Mouse (Mus musculus) MEL (cell line): ENCODE results near the gene Ttbk2. TPM values are rescaled to one million over a fixed set of nuclear protein-coding genes. Genes with fewer than 3 reads are reported as not detected.

ENCODE experiments used
- DNase-seq: peaks from one replicate; pipeline ENCODE4 v3.0.0; 2011; ENCODE audit warnings: low read depth, low spot score
- H3K27ac ChIP-seq: 2 replicates; pipeline ENCODE4 v1.5.1; 2012; ENCODE audit warnings: low read depth, mild to moderate bottlenecking, control low read depth, low read length, moderate library complexity; ENCODE audit not compliant: control insufficient read depth
- H3K27me3 ChIP-seq, 2 experiments: fragments of 150-350 bp in 1 of 2; sonication (generic) in 1 of 2; 2 replicates each; pipeline ENCODE4 v1.6.1; 2012; ENCODE audit warnings: low read length in 2 of 2, mild to moderate bottlenecking in 2 of 2, improper control_type of control experiment in 1 of 2, moderate library complexity in 1 of 2; ENCODE audit not compliant: insufficient read depth in 2 of 2, control insufficient read depth in 1 of 2
- H3K36me3 ChIP-seq, 2 experiments: 2 replicates each; pipeline ENCODE4 v1.6.1; 2012 to 2014; ENCODE audit warnings: low read length in 2 of 2, improper control_type of control experiment in 1 of 2, inconsistent platforms in 1 of 2, mild to moderate bottlenecking in 1 of 2; ENCODE audit not compliant: insufficient read depth in 2 of 2, control insufficient read depth in 1 of 2
- H3K4me1 ChIP-seq, 2 experiments: fragments of 150-350 bp in 1 of 2; sonication (generic) in 1 of 2; 2 replicates each; pipeline ENCODE4 v1.6.1; 2012; ENCODE audit warnings: low read length in 2 of 2, improper control_type of control experiment in 1 of 2, mild to moderate bottlenecking in 1 of 2; ENCODE audit not compliant: insufficient read depth in 2 of 2, control insufficient read depth in 1 of 2
- H3K4me3 ChIP-seq, 2 experiments: fragments of 150-350 bp in 1 of 2; sonication (generic) in 1 of 2; 2 replicates each; pipeline ENCODE4 v1.5.1; 2012; ENCODE audit warnings: low read depth in 2 of 2, low read length in 2 of 2, mild to moderate bottlenecking in 2 of 2, moderate library complexity in 2 of 2, control low read depth in 1 of 2, improper control_type of control experiment in 1 of 2; ENCODE audit not compliant: control insufficient read depth in 1 of 2, insufficient read depth in 1 of 2
- H3K79me2 ChIP-seq: 2 replicates; pipeline ENCODE4 v1.6.1; 2012; ENCODE audit warnings: mild to moderate bottlenecking, low read length, moderate library complexity; ENCODE audit not compliant: control insufficient read depth, poor library complexity, insufficient read depth
- H3K9ac ChIP-seq: 2 replicates; pipeline ENCODE4 v1.6.1; 2012; ENCODE audit warnings: low read depth, mild to moderate bottlenecking, control low read depth, low read length, moderate library complexity; ENCODE audit not compliant: control insufficient read depth, poor library complexity, severe bottlenecking
- H3K9me3 ChIP-seq: fragments of 150-350 bp; sonication (generic); replicated peaks from 2 replicates; pipeline ENCODE4 v1.6.1; 2012; ENCODE audit warnings: mild to moderate bottlenecking, low read length, improper control_type of control experiment, moderate library complexity; ENCODE audit not compliant: insufficient read depth
- GATA1 ChIP-seq: IDR thresholded peaks from 2 replicates; pipeline ENCODE4 v1.6.1; 2011; ENCODE audit warnings: low read depth, low read length, improper control_type of control experiment
- JUND ChIP-seq: IDR thresholded peaks from 2 replicates; pipeline ENCODE4 v1.6.1; 2011; ENCODE audit warnings: low read depth, mild to moderate bottlenecking, improper control_type of control experiment, low read length
- MAFK ChIP-seq: IDR thresholded peaks from 2 replicates; pipeline ENCODE4 v1.6.1; 2011; ENCODE audit warnings: low read depth, mild to moderate bottlenecking, low read length, improper control_type of control experiment, borderline replicate concordance
- MYC ChIP-seq: IDR thresholded peaks from 2 replicates; pipeline ENCODE4 v1.6.1; 2011; ENCODE audit warnings: low read depth, mild to moderate bottlenecking, low read length, improper control_type of control experiment, moderate library complexity
- NELFE ChIP-seq: IDR thresholded peaks from 2 replicates; pipeline ENCODE4 v1.6.1; 2011; ENCODE audit warnings: low read depth, low read length, improper control_type of control experiment
- NRF1 ChIP-seq: IDR thresholded peaks from 2 replicates; pipeline ENCODE4 v1.6.1; 2014; ENCODE audit warnings: low read depth, mild to moderate bottlenecking, inconsistent platforms, low read length, improper control_type of control experiment, moderate library complexity; ENCODE audit not compliant: poor library complexity, insufficient read depth, severe bottlenecking
- POLR2A ChIP-seq, 2 experiments: IDR thresholded peaks; 2 replicates each; pipeline ENCODE4 v1.6.1; 2011 to 2012; ENCODE audit warnings: low read length in 2 of 2, mild to moderate bottlenecking in 2 of 2, control low read depth in 1 of 2, improper control_type of control experiment in 1 of 2, low read depth in 1 of 2, moderate library complexity in 1 of 2; ENCODE audit not compliant: control insufficient read depth in 1 of 2, insufficient read depth in 1 of 2, poor library complexity in 1 of 2
- POLR2AphosphoS5 ChIP-seq: IDR thresholded peaks from 2 replicates; pipeline ENCODE4 v1.6.1; 2012; ENCODE audit warnings: low read depth, borderline replicate concordance, mild to moderate bottlenecking, inconsistent platforms, low read length, moderate library complexity, mixed read lengths
- SIN3A ChIP-seq: IDR thresholded peaks from 2 replicates; pipeline ENCODE4 v1.6.1; 2012; ENCODE audit warnings: low read length, improper control_type of control experiment, inconsistent platforms
- TCF12 ChIP-seq: IDR thresholded peaks from 2 replicates; pipeline ENCODE4 v1.6.1; 2014; ENCODE audit warnings: low read depth, mild to moderate bottlenecking, inconsistent platforms, low read length, improper control_type of control experiment, moderate library complexity
- ZMIZ1 ChIP-seq: IDR thresholded peaks from 2 replicates; pipeline ENCODE4 v1.6.1; 2012; ENCODE audit warnings: low read depth, mild to moderate bottlenecking, inconsistent platforms, low read length, improper control_type of control experiment, moderate library complexity
- polyA plus RNA-seq, 2 experiments: library from polyadenylated mRNA; stranded (reverse) in 1 of 2; unstranded in 1 of 2; fragments of >175 nt in 1 of 2; fragments of >200 nt in 1 of 2; gene quantifications; 2 replicates each; pipeline versions ENCODE4 v1.2.1 to v1.2.4; 2012; ENCODE audit warnings: low replicate concordance in 2 of 2, low read depth in 1 of 2; ENCODE audit not compliant: insufficient read length in 2 of 2, insufficient read depth in 1 of 2, missing spikeins in 1 of 2
- total RNA-seq: library from RNA; depleted of rRNA; stranded (reverse); fragments of 300-350 nt; gene quantifications from 2 replicates; pipeline ENCODE4 v1.2.3, GENCODE M21; 2012

The Ttbk2 gene
- total and polyA plus RNA-seq, 3 experiments = 2.1 to 3.0 TPM; not detected in 1

GRCm38 (mm10) chr2:120849449-120850423, 668 bp downstream of the Ttbk2 start, which contains the start of gene Cdan1:
TSS of gene Cdan1 (minus strand) at chr2:120850128.
- Histone ChIP-seq H3K36me3 (peaks cover 0 to 12% of the 10 kb centered on the region in 2 experiments; a peak in 2 of 4 replicates), H3K79me2 (peaks cover 5% of the 10 kb centered on the region), H3K9me3 (no peaks in the 10 kb centered on the region), H3K4me1 (peaks cover 8 to 16% of the 10 kb centered on the region in 2 experiments; a peak in 3 of 4 replicates), H3K27ac (peak within 1 kb of the TSS; percentile 30), H3K27me3 (no peaks in the 10 kb centered on the region), H3K4me3 (peak within 1 kb of the TSS; percentile 95 to 99), H3K9ac (peak within 1 kb of the TSS; percentile 80)
- peak; percentile 75 for DNase-seq
- TF ChIP-seq ZMIZ1 = peak; percentile 4; the same call in 1 of the 2 replicates
- peak; percentile 23; the same call in 1 of the 2 replicates for TF ChIP-seq NELFE
- TF ChIP-seq JUND = no peak
- no peak for TF ChIP-seq MYC
- TF ChIP-seq POLR2AphosphoS5 = no peak
- TF ChIP-seq POLR2A (IDR thresholded peaks at IDR 0.05; ENCODE audit: control insufficient read depth in 1 of 2, insufficient read depth in 1 of 2, low read depth in 1 of 2, low read length in 2 of 2, poor library complexity in 1 of 2) = peak; percentile 38 to 87; a peak in 3 of 4 replicates

GRCm38 (mm10) chr2:120845280-120845679, 5.1 kb downstream of the Ttbk2 start:
- Histone ChIP-seq H3K9me3 (no peaks in the 10 kb centered on the region), H3K4me3 (no peak overlapping the region), H3K27me3 (no peaks in the 10 kb centered on the region), H3K4me1 (peaks cover 4 to 20% of the 10 kb centered on the region in 2 experiments), H3K9ac (no peak overlapping the region), H3K27ac (no peak overlapping the region), H3K79me2 (peaks cover 5% of the 10 kb centered on the region), H3K36me3 (peaks cover 0 to 21% of the 10 kb centered on the region in 2 experiments; a peak in 2 of 4 replicates)
- no peak for DNase-seq
- no peak for TF ChIP-seq TCF12
- no peak for TF ChIP-seq JUND
- no peak for TF ChIP-seq MAFK
- no peak for TF ChIP-seq POLR2A (IDR thresholded peaks at IDR 0.05; ENCODE audit: control insufficient read depth in 1 of 2, insufficient read depth in 1 of 2, low read depth in 1 of 2, low read length in 2 of 2, poor library complexity in 1 of 2)
- TF ChIP-seq SIN3A = no peak
- TF ChIP-seq NRF1 = no peak
- 0 out of 2 replicates have a peak, but pooled peaks have one; percentile 31 for TF ChIP-seq GATA1
